ENCODE assay signal across 1 mouse cellular context in the genomic region with DNA sequence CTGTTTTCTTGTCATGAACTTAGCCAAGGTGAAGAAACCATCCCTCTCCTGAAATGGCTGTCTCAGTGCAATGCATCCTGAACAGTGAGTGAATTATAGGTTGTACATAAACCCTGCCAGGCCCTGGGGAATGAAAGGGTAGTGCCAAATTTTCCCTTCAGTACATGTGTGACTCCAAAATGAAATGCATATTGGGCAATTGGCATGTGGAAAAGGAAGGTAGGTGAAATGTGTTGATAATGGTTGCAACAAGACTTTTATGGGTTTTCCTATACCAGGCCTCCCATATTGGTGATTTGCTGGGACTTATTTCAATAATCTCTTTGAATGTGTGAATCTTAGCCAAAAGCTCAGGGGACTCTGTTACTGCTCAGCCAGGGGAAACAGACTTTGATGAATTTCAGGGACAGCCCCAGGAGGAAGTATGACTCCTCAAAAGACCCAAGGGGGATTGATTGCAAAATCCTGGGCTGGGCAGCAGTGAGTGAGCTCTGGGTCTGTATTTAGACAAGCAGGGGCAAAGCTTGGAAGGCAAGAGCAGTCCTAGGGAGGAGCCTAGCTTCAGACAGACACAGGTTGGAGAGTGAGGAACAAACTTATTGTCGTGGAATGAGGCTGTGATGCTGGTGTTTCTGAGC.
A peak's percentile ranks its signal among the peaks of the same experiment; 100 is the strongest.
TF ChIP-seq lines count a peak whose summit lies in the region.

No protein-coding gene starts in this region.

TF ChIP-seq in CH12.LX, 34 proteins besides CTCF, POLR2A, EP300 and RAD21 (continued from another document):
- TF ChIP-seq IRF4 (IDR thresholded peaks at IDR 0.05; ENCODE audit: low read depth, low read length) (no peak; the same call in 1 of the 2 replicates), JUND (conservative IDR thresholded peaks at IDR 0.05; ENCODE audit: low read depth, low read length) (no peak), MAX (IDR thresholded peaks at IDR 0.05; ENCODE audit: low read length) (peak; percentile 57; the same call in 1 of the 2 replicates), KAT2A (IDR thresholded peaks at IDR 0.05; ENCODE audit: insufficient replicate concordance, low read length) (0 out of 2 replicates have a peak, but pooled peaks have one; percentile 57), TCF12 (IDR thresholded peaks at IDR 0.05; ENCODE audit: low read depth, low read length) (no peak; the same call in 1 of the 2 replicates), TBP (conservative IDR thresholded peaks at IDR 0.05; ENCODE audit: low read depth, low read length) (no peak), NRF1 (IDR thresholded peaks at IDR 0.05; ENCODE audit: low read depth, low read length) (no peak), MXI1 (IDR thresholded peaks at IDR 0.05; ENCODE audit: low read depth, low read length) (0 out of 2 replicates have a peak, but pooled peaks have one; percentile 16), POLR2AphosphoS2 (IDR thresholded peaks at IDR 0.05; ENCODE audit: low read depth, low read length) (no peak)
